Mouse (Mus musculus) cortical plate, adult 2 months (tissue): ENCODE measurements around the gene Plcxd3.

Source experiments
- CTCF ChIP-seq: fragments of 200-500 bp; IDR thresholded peaks from 2 replicates; pipeline ENCODE4 v1.5.1; 2011; ENCODE audit warnings: mild to moderate bottlenecking, control low read depth, low read length; ENCODE audit not compliant: insufficient read depth; ENCODE audit errors: extremely low read depth
- POLR2A ChIP-seq: fragments of 200-500 bp; IDR thresholded peaks from 2 replicates; pipeline ENCODE4 v1.6.1; 2011; ENCODE audit warnings: mild to moderate bottlenecking, low read length, control low read depth; ENCODE audit not compliant: insufficient read depth; ENCODE audit errors: extremely low read depth

- TF ChIP-seq POLR2A = no peak
- no peak for TF ChIP-seq CTCF
Observed at GRCm38 (mm10) chr15:4356397-4356796, 18.9 kb upstream of the Plcxd3 start.
